Mouse (Mus musculus) midbrain, embryonic 11.5 days (tissue): ENCODE results near the gene Gabpb2. TPM values are rescaled to one million over a fixed set of nuclear protein-coding genes. Genes with fewer than 3 reads are reported as not detected.
"Not testable (repeated sequence)": the region's sequence is repeated elsewhere in the genome, so short reads cannot be mapped to it uniquely, and the experiment has no call there.

ENCODE experiments used
- ATAC-seq: fragments of 200-750 bp; cut with Nextera tagmentation; 2 replicates; pipeline ENCODE4 v1.8.0; 2017; ENCODE audit warnings: moderate TSS enrichment, moderate library complexity; ENCODE audit not compliant: low FRiP score
- DNase-seq: peaks from one replicate; pipeline ENCODE4 v3.0.0; 2015; ENCODE audit warnings: low spot score; ENCODE audit errors: missing footprints
- H3K27ac ChIP-seq: fragments of 300-500 bp; sonication (generic); 2 replicates; pipeline ENCODE4 v1.5.1; 2014; ENCODE audit warnings: low read depth, low read length
- H3K27me3 ChIP-seq: fragments of 300-500 bp; sonication (generic); 2 replicates; pipeline ENCODE4 v1.6.1; 2014; ENCODE audit warnings: mild to moderate bottlenecking, low read length, moderate library complexity, mixed read lengths; ENCODE audit not compliant: control insufficient read depth, insufficient read depth
- H3K36me3 ChIP-seq: fragments of 300-500 bp; sonication (generic); 2 replicates; pipeline ENCODE4 v1.6.1; 2014; ENCODE audit warnings: mild to moderate bottlenecking, low read length, moderate library complexity, mixed read lengths; ENCODE audit not compliant: control insufficient read depth, insufficient read depth
- H3K4me1 ChIP-seq: fragments of 300-500 bp; sonication (generic); 2 replicates; pipeline ENCODE4 v1.6.1; 2014; ENCODE audit warnings: low read length; ENCODE audit not compliant: control insufficient read depth, insufficient read depth
- H3K4me2 ChIP-seq: fragments of 300-500 bp; sonication (generic); 2 replicates; pipeline ENCODE4 v1.6.1; 2014; ENCODE audit warnings: mild to moderate bottlenecking, moderate library complexity
- H3K4me3 ChIP-seq: fragments of 300-500 bp; sonication (generic); 2 replicates; pipeline ENCODE4 v1.5.1; 2014; ENCODE audit warnings: low read depth, low read length
- H3K9ac ChIP-seq: fragments of 300-500 bp; sonication (generic); 2 replicates; pipeline ENCODE4 v1.6.1; 2014; ENCODE audit warnings: low read length
- H3K9me3 ChIP-seq: fragments of 300-500 bp; sonication (generic); 2 replicates; pipeline ENCODE4 v1.6.1; 2016; ENCODE audit warnings: low read length; ENCODE audit not compliant: control insufficient read depth
- WGBS: fragments of 180-500 bp; shearing (Covaris S2); extraction: QIAGEN DNeasy Blood & Tissue Kit; methylation state at CpG from one replicate; pipeline ENCODE4 v1.1.7; 2014; 5-methylcytosine and 5-hydroxymethylcytosine counted together
- polyA plus RNA-seq: library from polyadenylated mRNA; unstranded; fragments of >200 nt; fragmentation: Nextera tagmentation; extraction: Ambion mirVana; gene quantifications from 2 replicates; pipeline ENCODE4 v1.2.1, GENCODE M21; 2014

Gene Gabpb2
- polyA plus RNA-seq, 1 experiment from 2014 or later = 6.9 TPM

DNA sequence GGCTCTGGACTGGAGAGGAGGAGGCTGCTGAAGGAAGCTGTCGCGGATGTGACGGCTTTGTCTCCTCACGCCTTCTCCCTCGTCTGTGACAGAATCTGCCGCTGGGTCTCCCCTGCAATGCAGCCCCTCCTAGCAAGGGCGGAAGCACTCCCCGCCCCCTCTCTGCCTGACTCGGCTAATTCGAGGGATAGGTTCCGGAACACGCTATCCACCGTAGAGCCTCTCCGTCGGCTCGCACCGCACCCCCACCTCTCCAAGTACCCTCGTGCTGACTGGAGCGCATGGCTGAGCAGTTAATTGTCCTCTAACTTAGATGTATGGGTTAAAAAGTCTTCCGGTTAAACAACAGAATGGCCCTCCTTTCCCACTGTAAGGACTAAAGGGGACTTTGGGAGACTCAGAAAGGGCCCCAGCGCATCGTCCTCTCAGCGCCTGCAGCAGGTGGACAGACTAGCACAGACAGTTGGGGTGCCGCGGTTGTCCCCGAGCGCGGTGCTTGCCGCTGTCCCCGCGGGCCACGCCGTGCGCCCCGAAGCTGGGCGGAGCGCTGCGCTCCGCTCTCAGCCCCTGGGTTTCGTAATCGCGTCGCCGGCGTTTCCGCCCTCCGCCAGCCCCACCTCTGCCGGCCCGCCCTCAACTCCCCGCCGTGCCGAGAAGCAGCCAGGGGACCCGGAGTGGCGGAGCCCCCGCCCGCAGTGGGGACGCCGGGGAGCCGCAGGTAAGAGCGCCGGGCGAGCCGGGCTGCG, 10.6 kb upstream of the Gabpb2 start, which contains the start of gene Cdc42se1:
Gene Cdc42se1, plus strand, starts transcription at position 585 of the 746 bp plus-strand sequence.
- Histone ChIP-seq H3K9me3 (no peaks in the 10 kb centered on the region), H3K4me3 (peak within 1 kb of the TSS; percentile 72), H3K9ac (peak within 1 kb of the TSS; percentile 80), H3K4me1 (peaks cover 23% of the 10 kb centered on the region), H3K4me2 (peak within 1 kb of the TSS; percentile 96), H3K36me3 (peaks cover 24% of the 10 kb centered on the region), H3K27me3 (no peaks in the 10 kb centered on the region), H3K27ac (peak within 1 kb of the TSS; percentile 79)
- ATAC-seq (peak; percentile 88), DNase-seq (peak; percentile 98)
- WGBS = under 1% methylated on average over 64 of the region's 64 CpGs

DNA sequence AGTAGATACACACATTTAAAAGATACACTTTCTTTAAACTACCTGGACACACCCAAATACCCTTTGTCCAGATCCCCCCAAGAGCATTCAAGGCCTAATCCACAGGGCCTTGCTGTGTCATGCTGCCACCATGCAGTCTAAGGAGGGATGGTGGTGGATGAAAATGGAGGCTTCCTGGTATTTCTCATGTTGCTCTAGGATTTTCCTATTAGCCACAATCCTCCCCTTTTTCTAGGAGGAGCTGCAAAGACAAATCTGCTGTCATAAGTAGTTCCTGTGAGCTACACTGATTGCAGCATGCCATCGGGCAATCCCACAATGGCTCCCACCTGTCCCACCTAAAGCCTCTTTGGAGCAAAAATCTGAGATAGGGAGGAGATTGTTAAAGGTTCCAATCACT, 9.5 kb upstream of the Gabpb2 start:
- Histone ChIP-seq H3K9me3 (no peaks in the 10 kb centered on the region), H3K4me2 (peak overlapping the region; percentile 96), H3K27me3 (no peaks in the 10 kb centered on the region), H3K4me1 (peaks cover 23% of the 10 kb centered on the region), H3K9ac (peak overlapping the region; percentile 80), H3K27ac (peak overlapping the region; percentile 79), H3K4me3 (peak overlapping the region; percentile 72), H3K36me3 (peaks cover 18% of the 10 kb centered on the region)
- ATAC-seq (no peak), DNase-seq (peak; percentile 86)
- WGBS = 13% methylated on average over 1 of the region's 1 CpGs

DNA sequence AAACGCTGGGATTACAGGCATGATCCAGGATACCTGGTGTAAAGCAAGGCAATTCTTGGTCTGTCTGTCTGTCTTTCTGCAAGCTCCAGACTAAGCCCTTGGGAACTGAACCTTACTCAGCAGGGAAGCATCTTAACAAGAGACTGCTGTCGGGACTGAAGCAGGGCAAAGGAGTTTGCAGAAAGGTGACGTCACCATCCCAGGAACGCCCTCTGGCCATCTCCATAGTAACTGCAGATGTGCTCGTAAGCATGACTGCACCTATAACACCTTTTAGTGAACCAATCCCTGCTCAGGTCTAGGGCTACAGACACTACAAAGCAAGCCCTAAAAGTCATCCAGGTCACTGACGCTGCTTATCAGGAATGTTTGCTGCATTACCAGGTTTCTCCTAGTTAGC, 6.6 kb upstream of the Gabpb2 start:
- Histone ChIP-seq H3K36me3 (peaks cover 20% of the 10 kb centered on the region), H3K9ac (no peak overlapping the region), H3K4me3 (no peak overlapping the region), H3K27ac (no peak overlapping the region), H3K4me2 (no peak overlapping the region), H3K27me3 (no peaks in the 10 kb centered on the region), H3K9me3 (no peaks in the 10 kb centered on the region), H3K4me1 (peaks cover 6% of the 10 kb centered on the region; the same call in 1 of the 2 replicates)
- DNase-seq (no peak), ATAC-seq (no peak)
- WGBS = 25% methylated on average over 6 of the region's 6 CpGs

DNA sequence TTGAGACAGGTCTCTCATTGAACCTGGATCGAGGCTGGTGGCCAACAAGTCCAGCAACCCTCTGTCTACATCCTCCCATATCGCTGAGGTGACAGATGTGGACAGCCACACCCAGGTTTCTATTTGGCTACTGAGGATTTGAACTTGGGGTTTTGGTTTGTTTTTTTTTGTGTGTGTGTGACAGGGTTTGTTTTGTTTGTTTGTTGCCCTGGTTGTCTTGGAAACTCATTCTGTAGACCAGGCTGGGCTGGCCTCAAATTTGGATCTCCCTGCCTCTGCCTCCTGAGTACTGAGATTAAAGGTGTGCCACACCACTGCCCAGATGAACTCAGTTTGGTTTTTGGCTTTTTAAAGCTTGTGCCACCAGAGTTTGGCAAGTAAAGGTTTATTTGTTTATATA, 5.3 kb upstream of the Gabpb2 start:
- no peaks in the 10 kb centered on the region for H3K9me3 ChIP-seq
- no peak for DNase-seq
- no peak for ATAC-seq
- no peak overlapping the region for H3K4me2 ChIP-seq
- no peaks in the 10 kb centered on the region for H3K27me3 ChIP-seq
- 100% methylated on average over 2 of the region's 2 CpGs for WGBS
- H3K27ac ChIP-seq = no peak overlapping the region
- peaks cover 6% of the 10 kb centered on the region; the same call in 1 of the 2 replicates for H3K4me1 ChIP-seq
- H3K4me3 ChIP-seq = no peak overlapping the region
- H3K36me3 ChIP-seq = peaks cover 23% of the 10 kb centered on the region
- H3K9ac ChIP-seq = no peak overlapping the region

DNA sequence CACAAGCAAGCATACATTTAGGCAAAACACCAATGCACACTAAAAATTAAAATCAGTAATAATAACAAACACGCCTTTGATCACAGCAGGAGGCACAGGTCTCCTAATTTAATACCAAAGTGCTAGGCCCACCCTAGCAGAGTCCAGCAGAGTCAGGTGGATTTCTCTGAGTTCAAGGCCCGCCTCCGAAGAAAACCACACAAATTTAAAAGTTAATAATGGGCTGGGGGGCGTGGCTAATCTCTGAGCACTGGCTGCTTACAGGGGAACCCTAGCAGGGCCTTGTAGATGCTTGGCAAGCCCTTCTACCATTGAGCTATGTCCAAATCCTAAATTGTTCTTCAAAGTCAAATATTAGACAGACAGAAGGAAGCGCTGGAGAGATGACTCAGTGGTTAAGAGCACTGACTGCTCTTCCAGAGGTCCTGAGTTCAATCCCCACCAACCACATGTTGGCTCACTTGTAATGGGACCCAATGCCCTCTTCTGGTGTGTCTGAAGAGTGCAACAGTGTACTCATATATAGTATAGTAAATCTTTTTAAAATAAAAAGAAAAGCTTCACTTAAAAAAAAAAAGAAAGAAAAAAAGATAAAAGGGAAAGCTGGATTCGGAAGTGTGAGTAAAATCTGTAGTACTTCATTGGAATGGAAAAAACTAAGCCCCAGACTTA, 886 bp upstream of the Gabpb2 start:
- Histone ChIP-seq H3K4me1 (peaks cover 7% of the 10 kb centered on the region), H3K27me3 (no peaks in the 10 kb centered on the region), H3K9me3 (no peaks in the 10 kb centered on the region), H3K36me3 (peaks cover 14% of the 10 kb centered on the region), H3K27ac (no peak overlapping the region; the same call in 1 of the 2 replicates), H3K4me3 (peak overlapping the region; percentile 82), H3K9ac (no peak overlapping the region; the same call in 1 of the 2 replicates), H3K4me2 (peak overlapping the region; percentile 60)
- WGBS = 80% methylated on average over 6 of the region's 6 CpGs
- peak; percentile 79 for DNase-seq
- no peak for ATAC-seq

DNA sequence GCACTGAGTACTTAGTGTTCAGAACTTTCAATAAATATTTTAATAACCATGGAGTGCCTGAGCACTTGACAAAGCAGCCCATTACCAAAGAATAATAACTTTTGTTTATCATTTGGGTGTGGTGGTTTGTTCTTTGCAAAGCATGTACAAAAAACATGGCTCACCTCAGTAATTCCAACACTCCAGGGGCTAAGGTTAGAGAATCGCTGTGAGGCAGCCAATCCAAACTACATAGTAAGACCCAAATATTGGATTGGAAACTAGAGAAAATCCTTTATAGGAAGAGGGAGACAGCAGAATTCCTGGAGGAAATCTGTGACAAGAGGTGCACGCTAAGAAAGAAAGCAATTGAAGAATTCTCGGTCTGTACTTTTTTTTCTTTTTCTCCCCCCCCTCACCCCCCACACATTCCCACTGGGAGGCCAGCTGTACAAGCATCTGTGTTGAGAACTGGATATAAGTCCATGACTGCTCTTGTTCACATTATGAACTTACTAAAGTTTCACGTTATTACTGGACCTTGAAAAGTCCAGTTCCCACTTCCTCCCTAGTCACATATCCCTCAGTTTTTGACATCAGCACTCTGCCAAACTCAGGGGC, 961 bp downstream of the Gabpb2 start:
- DNase-seq (peak; percentile 82), ATAC-seq (no peak; the same call in 1 of the 2 replicates)
- Histone ChIP-seq H3K9me3 (no peaks in the 10 kb centered on the region), H3K27ac (peak overlapping the region; percentile 96; the same call in 1 of the 2 replicates), H3K4me2 (peak overlapping the region; percentile 60), H3K36me3 (peaks cover 10% of the 10 kb centered on the region), H3K27me3 (no peaks in the 10 kb centered on the region), H3K9ac (peak overlapping the region; percentile 97), H3K4me3 (peak overlapping the region; percentile 82), H3K4me1 (peaks cover 7% of the 10 kb centered on the region)
- 23% methylated on average over 4 of the region's 4 CpGs for WGBS

DNA sequence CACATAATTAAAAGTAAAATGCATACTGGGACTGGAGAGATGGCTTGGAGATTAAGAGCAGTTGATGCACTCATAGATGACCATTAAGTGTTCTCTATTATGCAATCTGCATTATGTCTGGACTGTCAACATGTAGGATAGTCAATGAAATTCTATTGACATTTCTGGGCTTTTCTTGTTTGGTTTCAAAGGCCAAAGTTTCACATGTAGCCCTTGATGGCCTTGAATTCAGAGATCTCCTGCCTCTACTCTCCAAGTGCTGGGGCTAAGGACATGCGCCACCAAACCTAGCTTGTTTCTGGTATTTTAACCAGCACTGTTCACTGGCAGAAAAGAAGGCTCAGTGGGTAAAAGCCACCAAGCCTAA, 4.1 kb downstream of the Gabpb2 start:
- no peak overlapping the region for H3K9ac ChIP-seq
- no peak overlapping the region for H3K27ac ChIP-seq
- H3K36me3 ChIP-seq = no peaks in the 10 kb centered on the region
- no peaks in the 10 kb centered on the region for H3K27me3 ChIP-seq
- peaks cover 7% of the 10 kb centered on the region for H3K4me1 ChIP-seq
- no peak overlapping the region for H3K4me2 ChIP-seq
- 93% methylated on average over 1 of the region's 1 CpGs for WGBS
- no peak for ATAC-seq
- H3K4me3 ChIP-seq = no peak overlapping the region
- peak; percentile 54 for DNase-seq
- no peaks in the 10 kb centered on the region for H3K9me3 ChIP-seq

DNA sequence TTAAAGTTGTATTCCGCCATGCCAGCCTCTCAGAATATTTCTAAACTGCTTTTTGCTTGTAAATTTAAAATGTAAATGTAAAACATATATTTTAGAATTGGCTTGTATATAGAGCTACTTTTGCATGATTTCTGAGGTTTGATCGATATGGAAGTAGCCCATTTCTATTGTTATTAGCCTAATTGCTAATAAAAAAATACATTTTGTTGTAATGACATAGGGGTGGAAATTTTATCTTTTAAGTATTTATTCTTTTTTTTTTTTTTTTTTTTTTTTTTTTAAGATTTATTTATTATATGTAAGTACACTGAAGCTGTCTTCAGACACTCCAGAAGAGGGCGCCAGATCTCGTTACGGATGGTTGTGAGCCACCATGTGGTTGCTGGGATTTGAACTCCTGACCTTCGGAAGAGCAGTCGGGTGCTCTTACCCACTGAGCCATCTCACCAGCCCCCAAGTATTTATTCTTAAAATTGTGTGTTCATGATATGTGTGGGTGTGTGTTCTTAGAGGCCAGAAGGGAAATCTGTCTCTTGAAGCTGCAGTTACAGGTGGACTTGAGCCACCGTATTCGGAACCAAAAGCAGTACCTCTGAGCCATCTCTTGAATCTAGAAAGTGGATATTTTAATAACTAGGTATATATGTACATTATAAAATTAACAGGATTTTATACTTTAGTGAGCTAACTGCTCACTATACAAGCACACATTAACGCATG, 4.7 kb downstream of the Gabpb2 start:
- H3K9ac ChIP-seq, H3K27me3 ChIP-seq, H3K9me3 ChIP-seq, H3K4me3 ChIP-seq, H3K4me2 ChIP-seq, H3K36me3 ChIP-seq, H3K4me1 ChIP-seq, H3K27ac ChIP-seq, ATAC-seq: not testable (repeated sequence)
- WGBS = 92% methylated on average over 7 of the region's 10 CpGs
- DNase-seq = peak; percentile 64
